ENCODE assay signal across 10 mouse cellular contexts in genomic region chr13:51813621-51814615, GRCm38 (mm10). TPM values are rescaled to one million over a fixed set of nuclear protein-coding genes. Genes with fewer than 3 reads are reported as not detected.
DNase-seq lines count a peak whose midpoint lies in the region; ATAC-seq and TF ChIP-seq lines count a peak whose summit lies in the region.
"Had no signal": no experiment of that assay in that cellular context is flagged by ENCODE, and none has a peak within 500 bp of the region (broad histone marks: within the 10 kb centered on the region; RNA-seq: fewer than 3 reads in every experiment).

No protein-coding gene starts in this region.

- peak; percentile 65 for DNase-seq in hindbrain, postnatal 0 days (ENCODE audit: low spot score)
- DNase-seq in MEL-GATA-1-ER (ENCODE audit: extremely low read depth, low read depth) = peak; percentile 87
- DNase-seq in hindbrain, embryonic 11.5 days (ENCODE audit: low spot score) = no peak
- no peak for DNase-seq in frontal cortex, adult 2 months (ENCODE audit: extremely low spot score in 1 of 2, low spot score in 1 of 2)
- no peak for DNase-seq in heart, postnatal 36 days

- H3K36me3 ChIP-seq in hindbrain, postnatal 0 days (ENCODE audit: insufficient read depth, low read length) = no peaks in the 10 kb centered on the region
- no peaks in the 10 kb centered on the region for H3K36me3 ChIP-seq in hindbrain, embryonic 12.5 days
- H3K36me3 ChIP-seq in hindbrain, embryonic 11.5 days (ENCODE audit: control insufficient read depth, insufficient read depth, low read length) = no peaks in the 10 kb centered on the region
- H3K36me3 ChIP-seq: embryonic facial prominence, embryonic 12.5 days; midbrain, embryonic 12.5 days had no signal

- H3K4me1 ChIP-seq in hindbrain, postnatal 0 days (ENCODE audit: insufficient read depth, low read length) = peaks cover 8% of the 10 kb centered on the region
- H3K4me1 ChIP-seq in hindbrain, embryonic 12.5 days = peaks cover 22% of the 10 kb centered on the region
- H3K4me1 ChIP-seq in hindbrain, embryonic 11.5 days (replicated peaks; ENCODE audit: control insufficient read depth, insufficient read depth, low read length) = 0 out of 2 replicates have a peak, but pooled peaks cover 3% of the 10 kb centered on the region
- H3K4me1 ChIP-seq: embryonic facial prominence, embryonic 12.5 days had no signal

- intact Hi-C loops in heart, postnatal 36 days (cut with DNase I) = loop anchor here (5.0 kb wide), 1 partner anchor 87 kb away; no protein-coding TSS in a partner anchor

- H3K27me3 ChIP-seq in hindbrain, postnatal 0 days (ENCODE audit: insufficient read depth, low read length) = no peaks in the 10 kb centered on the region
- no peaks in the 10 kb centered on the region for H3K27me3 ChIP-seq in hindbrain, embryonic 12.5 days
- H3K27me3 ChIP-seq in hindbrain, embryonic 11.5 days (ENCODE audit: control insufficient read depth, insufficient read depth, low read length) = no peaks in the 10 kb centered on the region
- H3K27me3 ChIP-seq: embryonic facial prominence, embryonic 12.5 days; midbrain, embryonic 12.5 days had no signal

- no peak overlapping the region for H3K4me2 ChIP-seq in hindbrain, postnatal 0 days (ENCODE audit: low read depth, low read length)
- H3K4me2 ChIP-seq in hindbrain, embryonic 12.5 days (replicated peaks) = no peak overlapping the region
- no peak overlapping the region for H3K4me2 ChIP-seq in hindbrain, embryonic 11.5 days (replicated peaks; ENCODE audit: low read depth, low read length)
- H3K4me2 ChIP-seq: embryonic facial prominence, embryonic 12.5 days; midbrain, embryonic 12.5 days had no signal

- no peak overlapping the region for H3K4me3 ChIP-seq in hindbrain, postnatal 0 days (ENCODE audit: low read length)
- no peak overlapping the region for H3K4me3 ChIP-seq in hindbrain, embryonic 12.5 days
- H3K4me3 ChIP-seq in hindbrain, embryonic 11.5 days (ENCODE audit: low read depth, low read length) = no peak overlapping the region
- H3K4me3 ChIP-seq: embryonic facial prominence, embryonic 12.5 days; midbrain, embryonic 12.5 days had no signal

- no peaks in the 10 kb centered on the region for H3K9me3 ChIP-seq in hindbrain, postnatal 0 days (ENCODE audit: low read length)
- no peaks in the 10 kb centered on the region for H3K9me3 ChIP-seq in hindbrain, embryonic 12.5 days (replicated peaks)
- H3K9me3 ChIP-seq in hindbrain, embryonic 11.5 days (ENCODE audit: control insufficient read depth, low read length) = no peaks in the 10 kb centered on the region
- H3K9me3 ChIP-seq: embryonic facial prominence, embryonic 12.5 days; midbrain, embryonic 12.5 days had no signal

- no peak overlapping the region for H3K27ac ChIP-seq in hindbrain, postnatal 0 days
- H3K27ac ChIP-seq in hindbrain, embryonic 12.5 days = no peak overlapping the region
- H3K27ac ChIP-seq in hindbrain, embryonic 11.5 days (ENCODE audit: low read depth, low read length) = no peak overlapping the region
- H3K27ac ChIP-seq: embryonic facial prominence, embryonic 12.5 days; midbrain, embryonic 12.5 days had no signal

- no peak for ATAC-seq in hindbrain, postnatal 0 days
- no peak for ATAC-seq in hindbrain, embryonic 12.5 days (ENCODE audit: low FRiP score)
- peak; percentile 79 for ATAC-seq in granulocyte monocyte progenitor cell, adult 5-6 weeks (replicated peaks; ENCODE audit: poor library complexity, severe bottlenecking)
- ATAC-seq in neutrophil, adult 5-6 weeks (ENCODE audit: extremely low read depth, insufficient number of reproducible peaks, low FRiP score, poor library complexity, severe bottlenecking) = peak; percentile 67
- no peak for ATAC-seq in hindbrain, embryonic 11.5 days (ENCODE audit: low FRiP score)

- H3K9ac ChIP-seq in hindbrain, postnatal 0 days (replicated peaks; ENCODE audit: low read length) = no peak overlapping the region
- H3K9ac ChIP-seq in hindbrain, embryonic 12.5 days = no peak overlapping the region
- H3K9ac ChIP-seq in hindbrain, embryonic 11.5 days (ENCODE audit: low read depth, low read length) = no peak overlapping the region
- H3K9ac ChIP-seq: embryonic facial prominence, embryonic 12.5 days; midbrain, embryonic 12.5 days had no signal

- no peak for TF ChIP-seq CTCF in hindbrain, postnatal 0 days (IDR thresholded peaks at IDR 0.05; ENCODE audit: low read depth)

- 62% methylated on average over 10 of the region's 10 CpGs for WGBS in hindbrain, postnatal 0 days
- WGBS in hindbrain, embryonic 12.5 days = 61% methylated on average over 10 of the region's 10 CpGs
- WGBS in hindbrain, embryonic 11.5 days = 68% methylated on average over 10 of the region's 10 CpGs

RNA-seq across cellular contexts. Expression of gene Sema4d, which starts 20.4 kb away (rescaled TPM):
- 19.7 and 33.1 TPM in 2 replicates for total RNA-seq in hindbrain, postnatal 0 days (2014; rRNA removed)
- 13.7 and 15.0 TPM in 2 replicates for polyA plus RNA-seq in hindbrain, postnatal 0 days (2015; fragmentation: Nextera tagmentation; extraction: Ambion mirVana)
- 7.2 and 7.7 TPM in 2 replicates for polyA plus RNA-seq in hindbrain, embryonic 12.5 days (2016; fragmentation: Nextera tagmentation; extraction: Ambion mirVana)
- 31.5 and 32.8 TPM in 2 replicates for total RNA-seq in granulocyte monocyte progenitor cell, adult 5-6 weeks (2014; fragmentation: Nextera tagmentation)
- 8.3 and 9.9 TPM in 2 replicates for total RNA-seq in granulocyte monocyte progenitor cell, adult 5-6 weeks (2017)
- 125 and 131 TPM in 2 replicates for total RNA-seq in neutrophil, adult 5-6 weeks (2017)
- 3.9 and 5.2 TPM in 2 replicates for polyA plus RNA-seq in hindbrain, embryonic 11.5 days (2014; fragmentation: Nextera tagmentation; extraction: Ambion mirVana)
- 80.9 and 95.5 TPM in 2 replicates for polyA plus RNA-seq in frontal cortex, adult 2 months (2012; rRNA removed)
- total RNA-seq in heart, postnatal 36 days (2021) = 10 to 100 TPM; 69.8 to 77.5 TPM

RNA-seq across cellular contexts. Expression of gene Gadd45g, which starts 32.6 kb away (rescaled TPM):
- 18.3 and 19.0 TPM in 2 replicates for total RNA-seq in hindbrain, postnatal 0 days (2014; rRNA removed)
- polyA plus RNA-seq in hindbrain, postnatal 0 days (2015; fragmentation: Nextera tagmentation; extraction: Ambion mirVana) = 38.6 and 43.3 TPM in 2 replicates
- polyA plus RNA-seq in hindbrain, embryonic 12.5 days (2016; fragmentation: Nextera tagmentation; extraction: Ambion mirVana) = 163 and 181 TPM in 2 replicates
- total RNA-seq in granulocyte monocyte progenitor cell, adult 5-6 weeks (2014; fragmentation: Nextera tagmentation) = 0.60 and 1.8 TPM in 2 replicates
- 3.3 and 7.0 TPM in 2 replicates for total RNA-seq in granulocyte monocyte progenitor cell, adult 5-6 weeks (2017)
- total RNA-seq in neutrophil, adult 5-6 weeks (2017) = 24.7 and 32.4 TPM in 2 replicates
- polyA plus RNA-seq in hindbrain, embryonic 11.5 days (2014; fragmentation: Nextera tagmentation; extraction: Ambion mirVana) = 174 and 179 TPM in 2 replicates
- polyA plus RNA-seq in frontal cortex, adult 2 months (2012; rRNA removed) = 43.0 and 54.0 TPM in 2 replicates
- 10 to 100 TPM in 1 of 2 experiments, 1 to 10 TPM in 1; 9.5 to 10.7 TPM for total RNA-seq in heart, postnatal 36 days (2021)

Comparison
In these comparisons a context has a peak if more than half of its experiments do, and no peak if none do; other contexts are left out.
1. DNase-seq: peak in hindbrain, postnatal 0 days (single experiment) and MEL-GATA-1-ER (single experiment); none in hindbrain, embryonic 11.5 days (single experiment), frontal cortex, adult 2 months (0 of 2) and heart, postnatal 36 days (0 of 2).
2. ATAC-seq: peak in granulocyte monocyte progenitor cell, adult 5-6 weeks (single experiment) and neutrophil, adult 5-6 weeks (single experiment); none in hindbrain, postnatal 0 days (single experiment), hindbrain, embryonic 12.5 days (single experiment) and hindbrain, embryonic 11.5 days (single experiment).